Mouse (Mus musculus): ENCODE measurements around the gene Pih1d2. TPM values are rescaled to one million over a fixed set of nuclear protein-coding genes. Genes with fewer than 3 reads are reported as not detected.

Pih1d2 gene
- polyA plus RNA-seq, 1 experiment from 2014 or later = 7.7 TPM

Other genes with a start within 250 kb of the Pih1d2 start
- gene Plet1, start 122.8 kb upstream of the Pih1d2 start, polyA plus RNA-seq (2016; fragmentation: Nextera tagmentation; extraction: Ambion mirVana) = 1.4 and 1.6 TPM in 2 replicates
- gene Pts, start 88.6 kb upstream of the Pih1d2 start, polyA plus RNA-seq (2016; fragmentation: Nextera tagmentation; extraction: Ambion mirVana) = 62.5 and 68.9 TPM in 2 replicates
- 0.94 and 1.2 TPM in 2 replicates for gene Il18, start 62.5 kb upstream of the Pih1d2 start, polyA plus RNA-seq (2016; fragmentation: Nextera tagmentation; extraction: Ambion mirVana)
- gene Bco2, start 62.1 kb upstream of the Pih1d2 start, polyA plus RNA-seq (2016; fragmentation: Nextera tagmentation; extraction: Ambion mirVana) = 0.09 and 0.34 TPM in 2 replicates
- not detected in 2 replicates for gene Tex12, start 56.0 kb upstream of the Pih1d2 start, polyA plus RNA-seq (2016; fragmentation: Nextera tagmentation; extraction: Ambion mirVana)
- 312 and 315 TPM in 2 replicates for gene Sdhd, start 13.5 kb upstream of the Pih1d2 start, polyA plus RNA-seq (2016; fragmentation: Nextera tagmentation; extraction: Ambion mirVana)
- 316 and 320 TPM in 2 replicates for gene Timm8b, start 13.4 kb upstream of the Pih1d2 start, polyA plus RNA-seq (2016; fragmentation: Nextera tagmentation; extraction: Ambion mirVana)
- 22.4 and 23.3 TPM in 2 replicates for gene Nkapd1, start 143 bp downstream of the Pih1d2 start, polyA plus RNA-seq (2016; fragmentation: Nextera tagmentation; extraction: Ambion mirVana)
- gene Dlat, start 42.5 kb downstream of the Pih1d2 start, polyA plus RNA-seq (2016; fragmentation: Nextera tagmentation; extraction: Ambion mirVana) = 62.0 and 62.2 TPM in 2 replicates
- gene Dixdc1, start 122.2 kb downstream of the Pih1d2 start, polyA plus RNA-seq (2016; fragmentation: Nextera tagmentation; extraction: Ambion mirVana) = 31.6 and 32.6 TPM in 2 replicates
- 3.8 and 4.1 TPM in 2 replicates for gene 2310030G06Rik, start 129.2 kb downstream of the Pih1d2 start, polyA plus RNA-seq (2016; fragmentation: Nextera tagmentation; extraction: Ambion mirVana)
- 12.3 and 12.9 TPM in 2 replicates for gene Cryab, start 134.0 kb downstream of the Pih1d2 start, polyA plus RNA-seq (2016; fragmentation: Nextera tagmentation; extraction: Ambion mirVana)
- gene Hspb2, start 135.0 kb downstream of the Pih1d2 start, polyA plus RNA-seq (2016; fragmentation: Nextera tagmentation; extraction: Ambion mirVana) = 2.8 and 3.7 TPM in 2 replicates
- 13.2 and 13.4 TPM in 2 replicates for gene Fdxacb1, start 150.9 kb downstream of the Pih1d2 start, polyA plus RNA-seq (2016; fragmentation: Nextera tagmentation; extraction: Ambion mirVana)
- gene Alg9, start 157.7 kb downstream of the Pih1d2 start, polyA plus RNA-seq (2016; fragmentation: Nextera tagmentation; extraction: Ambion mirVana) = 40.1 and 41.2 TPM in 2 replicates
- 23.0 and 28.3 TPM in 2 replicates for gene 1110032A03Rik, start 158.2 kb downstream of the Pih1d2 start, polyA plus RNA-seq (2016; fragmentation: Nextera tagmentation; extraction: Ambion mirVana)
- gene Ppp2r1b, start 228.0 kb downstream of the Pih1d2 start, polyA plus RNA-seq (2016; fragmentation: Nextera tagmentation; extraction: Ambion mirVana) = 162 and 178 TPM in 2 replicates